Mouse (Mus musculus): ENCODE results near the gene Ulk4. TPM values are rescaled to one million over a fixed set of nuclear protein-coding genes. Genes with fewer than 3 reads are reported as not detected.

Ulk4 gene
- polyA plus RNA-seq, 1 experiment, result 14.9 TPM

- no peaks in the 10 kb centered on the region for H3K4me1 ChIP-seq (ENCODE audit: control insufficient read depth, insufficient read depth, low read length)
- WGBS, result 66% methylated on average over 10 of the region's 10 CpGs
- no peak overlapping the region for H3K4me3 ChIP-seq (replicated peaks; ENCODE audit: extremely low read depth, low read depth, low read length)
- TF ChIP-seq CTCF (IDR thresholded peaks at IDR 0.05; ENCODE audit: insufficient read depth, low read length) (no peak), POLR2A (IDR thresholded peaks at IDR 0.05; ENCODE audit: borderline replicate concordance, extremely low read depth, low read depth, low read length) (no peak)
- DNase-seq, result no peak
These were observed 246.0 kb downstream of the Ulk4 start for GRCm38 (mm10) chr9:121030949-121031348.

GRCm38 (mm10) chr9:121029786-121030185, 247.2 kb downstream of the Ulk4 start:
- DNase-seq, result no peak
- 67% methylated on average over 9 of the region's 9 CpGs for WGBS
- TF ChIP-seq POLR2A (IDR thresholded peaks at IDR 0.05; ENCODE audit: borderline replicate concordance, extremely low read depth, low read depth, low read length) (no peak), CTCF (IDR thresholded peaks at IDR 0.05; ENCODE audit: insufficient read depth, low read length) (no peak)
- Histone ChIP-seq H3K4me1 (ENCODE audit: control insufficient read depth, insufficient read depth, low read length) (no peaks in the 10 kb centered on the region), H3K4me3 (replicated peaks; ENCODE audit: extremely low read depth, low read depth, low read length) (no peak overlapping the region)

GRCm38 (mm10) chr9:121023526-121024264, 253.3 kb downstream of the Ulk4 start:
- Histone ChIP-seq H3K4me3 (replicated peaks; ENCODE audit: extremely low read depth, low read depth, low read length) (no peak overlapping the region), H3K4me1 (ENCODE audit: control insufficient read depth, insufficient read depth, low read length) (no peaks in the 10 kb centered on the region)
- 78% methylated on average over 14 of the region's 14 CpGs for WGBS
- TF ChIP-seq CTCF (IDR thresholded peaks at IDR 0.05; ENCODE audit: insufficient read depth, low read length), result no peak
- no peak for TF ChIP-seq POLR2A (IDR thresholded peaks at IDR 0.05; ENCODE audit: borderline replicate concordance, extremely low read depth, low read depth, low read length)
- DNase-seq, result no peak

- Histone ChIP-seq H3K4me3 (replicated peaks; ENCODE audit: extremely low read depth, low read depth, low read length) (no peak overlapping the region), H3K4me1 (ENCODE audit: control insufficient read depth, insufficient read depth, low read length) (no peaks in the 10 kb centered on the region)
- no peak for DNase-seq
- WGBS, result 87% methylated on average over 11 of the region's 11 CpGs
- TF ChIP-seq POLR2A (IDR thresholded peaks at IDR 0.05; ENCODE audit: borderline replicate concordance, extremely low read depth, low read depth, low read length) (no peak), CTCF (IDR thresholded peaks at IDR 0.05; ENCODE audit: insufficient read depth, low read length) (no peak)
These were observed 256.6 kb downstream of the Ulk4 start for GRCm38 (mm10) chr9:121020360-121020759.

DNA sequence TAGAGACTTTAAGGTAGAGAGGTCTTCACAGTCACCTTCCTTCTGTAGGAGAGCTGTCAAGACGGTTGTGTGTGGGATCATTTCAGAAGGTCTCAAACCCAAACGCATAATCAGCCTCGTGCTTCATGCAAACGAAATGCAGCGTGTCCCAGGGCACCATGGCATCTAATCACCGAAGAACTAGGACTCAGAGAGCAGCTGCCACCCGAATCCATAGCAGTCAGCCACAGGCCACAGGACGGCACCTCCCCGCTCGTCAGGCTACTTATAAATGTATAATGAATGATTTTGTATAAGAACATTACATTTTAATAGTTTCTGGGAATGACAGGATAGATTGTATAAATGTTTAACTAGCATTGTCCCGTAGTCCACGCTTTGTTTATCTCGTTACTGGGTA, 257.1 kb downstream of the Ulk4 start:
- DNase-seq, result no peak
- no peak for TF ChIP-seq POLR2A (IDR thresholded peaks at IDR 0.05; ENCODE audit: borderline replicate concordance, extremely low read depth, low read depth, low read length)
- no peak for TF ChIP-seq CTCF (IDR thresholded peaks at IDR 0.05; ENCODE audit: insufficient read depth, low read length)
- H3K4me1 ChIP-seq (ENCODE audit: control insufficient read depth, insufficient read depth, low read length), result no peaks in the 10 kb centered on the region
- 82% methylated on average over 13 of the region's 13 CpGs for WGBS
- no peak overlapping the region for H3K4me3 ChIP-seq (replicated peaks; ENCODE audit: extremely low read depth, low read depth, low read length)

- no peak overlapping the region for H3K4me3 ChIP-seq (replicated peaks; ENCODE audit: extremely low read depth, low read depth, low read length)
- whole genome bisulfite sequencing, result 91% methylated on average over 2 of the region's 2 CpGs
- no peak for DNase-seq
- no peaks in the 10 kb centered on the region for H3K4me1 ChIP-seq (ENCODE audit: control insufficient read depth, insufficient read depth, low read length)
- TF ChIP-seq CTCF (IDR thresholded peaks at IDR 0.05; ENCODE audit: insufficient read depth, low read length) (no peak), POLR2A (IDR thresholded peaks at IDR 0.05; ENCODE audit: borderline replicate concordance, extremely low read depth, low read depth, low read length) (no peak)
These were observed 258.3 kb downstream of the Ulk4 start for GRCm38 (mm10) chr9:121018524-121019315.

- no peaks in the 10 kb centered on the region for H3K4me1 ChIP-seq (ENCODE audit: control insufficient read depth, insufficient read depth, low read length)
- TF ChIP-seq POLR2A (IDR thresholded peaks at IDR 0.05; ENCODE audit: borderline replicate concordance, extremely low read depth, low read depth, low read length), result no peak
- TF ChIP-seq CTCF (IDR thresholded peaks at IDR 0.05; ENCODE audit: insufficient read depth, low read length), result no peak
- DNase-seq, result no peak
- H3K4me3 ChIP-seq (replicated peaks; ENCODE audit: extremely low read depth, low read depth, low read length), result no peak overlapping the region
- WGBS, result 68% methylated on average over 11 of the region's 11 CpGs
These were observed 261.0 kb downstream of the Ulk4 start for GRCm38 (mm10) chr9:121015810-121016502.

GRCm38 (mm10) chr9:121011540-121011939, 265.5 kb downstream of the Ulk4 start:
- TF ChIP-seq POLR2A (IDR thresholded peaks at IDR 0.05; ENCODE audit: borderline replicate concordance, extremely low read depth, low read depth, low read length) (no peak), CTCF (IDR thresholded peaks at IDR 0.05; ENCODE audit: insufficient read depth, low read length) (no peak)
- 55% methylated on average over 4 of the region's 4 CpGs for WGBS
- Histone ChIP-seq H3K4me1 (ENCODE audit: control insufficient read depth, insufficient read depth, low read length) (no peaks in the 10 kb centered on the region), H3K4me3 (replicated peaks; ENCODE audit: extremely low read depth, low read depth, low read length) (no peak overlapping the region)
- no peak for DNase-seq

GRCm38 (mm10) chr9:121010544-121010943, 266.5 kb downstream of the Ulk4 start:
- 51% methylated on average over 3 of the region's 3 CpGs for WGBS
- no peak overlapping the region for H3K4me3 ChIP-seq (replicated peaks; ENCODE audit: extremely low read depth, low read depth, low read length)
- no peak for DNase-seq
- no peaks in the 10 kb centered on the region for H3K4me1 ChIP-seq (ENCODE audit: control insufficient read depth, insufficient read depth, low read length)
- TF ChIP-seq CTCF (IDR thresholded peaks at IDR 0.05; ENCODE audit: insufficient read depth, low read length) (no peak), POLR2A (IDR thresholded peaks at IDR 0.05; ENCODE audit: borderline replicate concordance, extremely low read depth, low read depth, low read length) (no peak)

Measured in lung, adult 2 months (tissue).